Mouse (Mus musculus) fat pad, adult 2 months (tissue): Measurements from ENCODE around the gene Fancb.

ENCODE experiments used
- DNase-seq: peaks from one replicate; pipeline ENCODE4 v3.0.0-alpha.2; 2011; ENCODE audit warnings: low read depth, low spot score; ENCODE audit errors: extremely low read depth

Fancb gene

DNA sequence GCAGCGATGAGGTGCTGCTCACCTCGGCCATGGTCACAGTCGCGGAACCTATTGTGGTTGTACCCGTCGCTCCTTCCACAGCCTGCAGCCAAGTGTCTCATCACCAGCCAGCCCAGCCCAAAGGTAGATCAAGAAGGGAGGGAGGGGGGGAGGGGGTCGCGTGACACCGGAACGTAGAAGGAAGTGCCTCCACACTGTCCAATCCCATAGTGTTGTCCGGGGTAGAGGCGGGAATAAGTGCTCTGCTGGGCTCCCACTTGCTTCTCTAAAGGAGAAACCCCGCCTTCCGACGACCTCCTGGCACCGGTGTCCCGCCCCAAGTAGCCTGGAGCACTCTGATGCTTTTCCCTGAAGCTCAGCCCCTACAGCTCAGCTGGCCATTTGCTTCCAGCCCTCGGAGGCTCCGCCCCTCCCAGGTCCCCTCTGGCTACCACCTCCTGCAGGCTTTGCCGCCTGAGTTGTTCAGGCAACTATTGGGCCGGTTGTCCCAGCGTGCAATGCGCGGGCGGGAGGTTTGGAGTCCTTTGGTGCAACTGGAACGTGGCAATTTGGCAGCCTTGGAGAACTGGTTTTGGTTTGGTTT lies at the start of gene Fancb, which contains the start of gene Mospd2:
TSS of gene Fancb (plus strand) at position 400 of the 583 bp plus-strand sequence.
TSS of gene Mospd2 (minus strand) at position 183 of the 583 bp plus-strand sequence.
- peak; percentile 43 for DNase-seq

DNA sequence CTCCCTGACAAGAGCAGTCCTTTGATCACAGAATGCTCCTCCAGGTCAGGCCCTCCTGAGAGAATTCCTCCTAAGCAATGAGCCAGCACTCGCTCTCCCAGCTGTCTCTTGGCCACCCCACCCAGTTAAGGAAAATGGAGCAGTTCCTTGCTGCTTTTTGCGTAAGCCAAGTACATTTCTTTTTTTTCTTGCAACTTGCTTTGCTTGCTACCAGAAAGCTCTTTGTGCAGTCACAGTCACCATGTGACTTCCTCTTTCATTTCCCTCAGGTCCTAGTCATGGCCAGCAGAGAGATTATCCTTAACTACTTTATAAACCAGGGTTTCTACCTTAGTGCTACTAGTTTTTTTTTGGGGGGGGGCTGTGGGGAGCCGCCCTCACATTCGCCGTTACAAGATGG lies 38.9 kb upstream of the Fancb start:
- no peak for DNase-seq

DNA sequence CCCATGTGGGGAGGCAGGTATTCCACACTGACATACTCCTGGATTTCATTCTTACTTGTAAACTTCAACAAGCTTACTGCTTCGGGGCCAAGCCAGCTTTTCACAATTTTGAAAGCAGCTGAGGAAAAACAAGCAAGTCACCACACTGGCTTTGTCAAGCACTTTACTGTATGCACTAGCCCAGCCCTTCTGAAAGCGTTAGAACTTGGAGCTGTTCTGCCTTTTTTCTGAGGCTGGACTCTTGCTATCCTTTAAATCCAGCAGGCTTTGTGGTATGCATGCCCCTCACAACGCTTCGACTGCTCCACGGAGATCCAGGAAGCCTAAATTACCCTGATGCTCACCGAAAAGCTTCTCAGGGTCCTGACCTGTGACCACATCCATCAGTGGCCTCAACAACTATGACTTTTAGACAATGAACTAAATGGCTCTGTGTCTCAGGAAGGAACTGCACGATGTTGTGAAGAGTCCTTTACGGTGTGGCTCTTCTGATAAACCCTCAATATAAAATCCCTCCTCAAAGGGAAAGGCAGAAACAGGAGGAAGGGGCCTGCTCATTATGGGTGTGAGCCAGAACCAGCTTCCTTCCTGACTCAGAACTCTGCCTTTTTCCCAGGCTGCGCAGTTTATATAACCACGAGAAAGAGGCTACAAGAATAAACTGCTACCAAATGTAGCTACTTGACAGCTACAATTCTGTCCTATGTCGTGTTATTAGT lies 28.4 kb upstream of the Fancb start:
- no peak for DNase-seq

DNA sequence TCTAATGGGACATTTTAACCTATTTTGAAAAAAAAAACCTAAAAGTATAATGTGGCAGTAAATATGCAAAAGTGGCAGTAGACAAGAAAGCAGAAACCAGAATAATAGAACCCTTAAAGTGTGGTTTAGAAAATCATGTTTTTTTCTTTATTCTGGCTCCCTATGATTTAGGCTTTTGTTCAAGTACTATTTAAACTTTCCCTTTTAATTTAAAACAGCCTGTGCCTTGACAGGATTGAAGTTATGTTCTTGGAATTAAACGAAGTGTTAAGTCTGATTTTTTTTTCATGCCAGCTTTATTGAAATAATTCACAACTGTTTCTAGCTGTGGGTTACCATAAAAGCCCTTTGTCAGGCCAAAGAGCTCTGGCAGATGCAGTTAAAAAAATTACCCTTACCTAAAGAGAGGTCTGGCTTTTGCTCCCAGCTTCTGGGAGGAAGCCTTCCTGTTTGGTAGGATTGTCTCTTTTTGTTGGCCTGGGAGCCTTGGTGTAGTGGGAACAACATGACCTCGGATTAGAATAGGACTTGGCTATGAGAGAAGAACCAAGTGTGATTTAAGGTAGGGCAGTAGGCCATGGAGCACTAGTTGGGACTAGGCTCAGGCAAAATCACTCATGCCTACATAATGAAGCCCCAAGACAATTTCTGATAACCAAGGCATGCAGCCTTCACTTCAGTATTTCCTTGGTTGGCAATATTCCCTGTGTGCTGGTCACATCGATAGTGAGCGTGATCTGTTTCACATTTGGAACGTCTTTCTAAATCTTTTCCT lies 27.6 kb upstream of the Fancb start:
- DNase-seq = peak; percentile 68

DNA sequence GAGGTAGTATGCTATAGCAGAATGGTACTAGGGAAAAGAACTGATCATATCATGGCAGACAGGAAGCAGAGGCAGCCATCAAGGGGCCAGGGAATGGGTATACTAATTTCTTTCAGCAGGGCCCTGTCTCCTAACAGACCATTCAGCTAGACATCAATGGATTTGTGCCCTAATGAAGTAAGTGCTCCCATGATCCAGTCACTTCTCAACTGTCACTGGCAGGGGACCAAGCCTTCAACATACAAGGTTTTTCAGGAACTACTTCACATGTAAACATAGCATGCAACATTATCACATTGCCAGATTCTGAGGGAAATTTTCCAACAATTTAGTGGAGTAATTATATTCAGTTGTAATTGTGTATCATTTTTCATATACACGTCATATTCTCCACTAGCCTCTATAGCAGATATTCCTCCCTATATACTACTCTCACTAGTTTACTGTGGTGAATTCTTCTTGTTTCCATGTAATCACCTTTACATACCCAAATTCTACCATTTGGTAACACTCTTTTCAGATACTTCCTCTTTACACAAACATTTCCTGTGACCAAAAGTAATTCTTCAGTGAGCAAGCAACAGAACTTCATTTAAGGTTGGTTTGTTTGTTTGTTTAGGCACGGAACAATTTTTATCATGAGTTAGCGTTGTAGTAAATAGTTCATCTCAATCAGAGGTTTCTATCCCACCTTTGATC lies 14.5 kb upstream of the Fancb start:
- no peak for DNase-seq

DNA sequence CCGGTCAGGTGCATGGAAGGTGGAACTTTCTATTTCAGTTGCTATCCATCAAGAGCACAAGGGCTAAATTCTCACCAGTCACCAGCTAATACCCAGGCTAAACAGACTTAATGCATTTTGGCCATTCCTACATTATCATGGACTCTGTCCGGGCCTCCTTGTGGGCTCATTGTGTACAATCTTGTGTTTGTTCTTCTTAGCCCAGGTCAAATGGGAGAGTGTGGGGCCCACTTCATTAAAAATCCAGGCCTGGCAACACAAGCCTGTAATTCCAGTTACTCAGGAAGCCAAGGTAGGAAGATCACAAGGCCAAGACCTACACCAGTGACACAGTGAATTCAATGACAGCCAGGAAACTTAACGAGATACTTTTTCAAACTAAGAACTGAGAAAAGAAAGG lies 9.2 kb upstream of the Fancb start:
- DNase-seq = no peak

DNA sequence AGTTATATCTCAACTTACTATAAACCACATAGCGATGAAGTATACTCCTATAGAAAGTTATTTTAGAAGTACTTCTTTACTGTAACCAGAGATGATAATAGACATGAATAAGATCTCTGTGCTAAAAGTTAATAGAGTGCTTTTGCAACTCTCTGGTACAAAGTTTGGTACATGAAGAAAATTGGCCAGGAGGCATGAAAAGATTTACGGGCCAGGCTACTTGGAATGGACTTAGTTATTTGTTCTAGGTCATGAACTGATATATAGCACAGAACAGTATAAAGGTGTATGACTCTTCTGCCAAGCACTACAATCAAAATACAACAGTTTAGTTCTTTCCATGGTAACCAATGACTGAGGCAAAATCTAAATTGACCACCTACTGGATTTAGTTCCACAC lies 1.5 kb upstream of the Fancb start:
- DNase-seq = peak; percentile 62

DNA sequence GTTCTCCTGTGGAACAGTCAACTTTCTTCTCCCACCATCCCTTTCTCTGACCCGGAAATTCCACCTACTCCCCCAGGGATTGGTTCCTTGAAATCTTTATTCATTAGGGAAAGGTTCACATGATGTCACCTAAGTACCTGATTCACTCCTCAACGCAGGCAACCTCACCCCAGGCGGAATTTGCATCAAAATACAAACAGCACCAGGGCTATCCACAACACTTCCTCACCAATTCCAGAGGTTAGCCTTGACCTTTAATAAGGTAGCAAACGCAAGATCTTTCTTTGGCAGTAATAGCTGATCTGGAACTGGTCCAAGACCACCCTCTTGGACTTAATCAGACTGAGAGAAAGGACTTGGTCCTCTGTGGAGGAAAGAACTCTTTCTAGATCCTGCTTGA lies 22.7 kb downstream of the Fancb start:
- no peak for DNase-seq

DNA sequence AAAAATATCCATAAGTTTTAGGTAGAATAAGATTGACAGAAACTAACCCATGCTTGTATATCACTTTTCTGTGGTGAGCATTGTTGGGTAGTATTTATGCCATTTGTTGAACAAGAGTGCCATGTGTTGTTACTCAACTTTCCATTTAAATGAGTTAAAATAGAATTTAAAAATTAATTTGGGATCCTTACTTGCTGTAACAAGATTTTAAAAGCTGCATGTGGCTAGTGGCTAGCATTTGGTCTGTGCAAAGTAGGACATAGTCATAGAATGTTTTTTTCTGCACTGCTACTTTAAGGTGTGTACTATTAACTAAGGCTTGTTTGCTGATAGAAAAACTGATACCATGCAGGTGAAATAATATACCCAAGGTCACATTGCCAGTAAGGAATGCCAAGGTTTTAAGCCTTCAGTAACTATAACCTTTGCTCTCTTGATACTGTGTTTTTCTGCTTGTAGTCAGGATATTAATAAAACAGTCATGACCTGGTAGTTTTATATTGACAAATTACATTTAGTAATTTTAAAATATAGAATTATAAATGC lies 24.5 kb downstream of the Fancb start, which contains the start of gene Gm17604:
TSS of gene Gm17604 (minus strand) at position 51 of the 546 bp plus-strand sequence.
- no peak for DNase-seq
